Mouse (Mus musculus) liver, embryonic 11.5 days (tissue): ENCODE results near the gene Olfr1377. TPM values are rescaled to one million over a fixed set of nuclear protein-coding genes. Genes with fewer than 3 reads are reported as not detected.

Source experiments
- ATAC-seq: fragments of 200-750 bp; cut with Nextera tagmentation; replicated peaks from 2 replicates; pipeline ENCODE4 v1.8.0; 2017; ENCODE audit warnings: moderate number of reproducible peaks, mild to moderate bottlenecking, moderate TSS enrichment, moderate library complexity; ENCODE audit not compliant: low FRiP score
- DNase-seq: peaks from one replicate; pipeline ENCODE4 v3.0.0-alpha.2; 2017; ENCODE audit warnings: low spot score
- H3K27ac ChIP-seq: fragments of 300-500 bp; sonication (generic); 2 replicates; pipeline ENCODE4 v1.5.1; 2014; ENCODE audit warnings: mild to moderate bottlenecking, low read depth, low read length, control low read depth
- H3K27me3 ChIP-seq: fragments of 300-500 bp; sonication (generic); replicated peaks from 2 replicates; pipeline ENCODE4 v1.6.1; 2014; ENCODE audit warnings: low read length, mixed read lengths; ENCODE audit not compliant: control insufficient read depth, insufficient read depth
- H3K36me3 ChIP-seq: fragments of 300-500 bp; sonication (generic); 2 replicates; pipeline ENCODE4 v1.6.1; 2014; ENCODE audit warnings: mild to moderate bottlenecking, low read length, moderate library complexity, mixed read lengths; ENCODE audit not compliant: control insufficient read depth, insufficient read depth
- H3K4me1 ChIP-seq: fragments of 300-500 bp; sonication (generic); replicated peaks from 2 replicates; pipeline ENCODE4 v1.6.1; 2014; ENCODE audit warnings: low read length, mixed read lengths; ENCODE audit not compliant: control insufficient read depth, insufficient read depth
- H3K4me2 ChIP-seq: fragments of 300-500 bp; sonication (generic); 2 replicates; pipeline ENCODE4 v1.6.1; 2014; ENCODE audit warnings: mild to moderate bottlenecking, control low read depth, moderate library complexity
- H3K4me3 ChIP-seq: fragments of 300-500 bp; sonication (generic); 2 replicates; pipeline ENCODE4 v1.5.1; 2014; ENCODE audit warnings: low read depth, low read length, control low read depth
- H3K9ac ChIP-seq: fragments of 300-500 bp; sonication (generic); 2 replicates; pipeline ENCODE4 v1.6.1; 2014; ENCODE audit warnings: low read depth, low read length, control low read depth
- H3K9me3 ChIP-seq: fragments of 300-500 bp; sonication (generic); 2 replicates; pipeline ENCODE4 v1.6.1; 2016; ENCODE audit warnings: low read length, inconsistent platforms, mixed read lengths; ENCODE audit not compliant: control insufficient read depth
- WGBS: fragments of 180-500 bp; shearing (Covaris S2); extraction: QIAGEN DNeasy Blood & Tissue Kit; methylation state at CpG from one replicate; pipeline ENCODE4 v1.1.7; 2014; 5-methylcytosine and 5-hydroxymethylcytosine counted together
- polyA plus RNA-seq: library from polyadenylated mRNA; unstranded; fragments of >200 nt; fragmentation: Nextera tagmentation; extraction: Ambion mirVana; gene quantifications from 2 replicates; pipeline ENCODE4 v1.2.1, GENCODE M21; 2014

Olfr1377 gene
- not detected in 2 replicates for polyA plus RNA-seq

- Histone ChIP-seq H3K27me3 (no peaks in the 10 kb centered on the region), H3K36me3 (no peaks in the 10 kb centered on the region), H3K4me1 (no peaks in the 10 kb centered on the region), H3K27ac (no peak within 1 kb of the TSS), H3K4me2 (no peak within 1 kb of the TSS), H3K9ac (no peak within 1 kb of the TSS), H3K4me3 (no peak within 1 kb of the TSS), H3K9me3 (no peaks in the 10 kb centered on the region)
- no peak for DNase-seq
- WGBS: 66% methylated on average over 5 of the region's 5 CpGs
- no peak for ATAC-seq
These were observed at the start of gene Olfr1377 for GRCm38 (mm10) chr11:50981667-50982066. Olfr1377 (plus strand) TSS chr11:50981967.

- Histone ChIP-seq H3K9me3 (no peaks in the 10 kb centered on the region), H3K4me1 (peaks cover 6% of the 10 kb centered on the region; the same call in 1 of the 2 replicates), H3K27me3 (peaks cover 8% of the 10 kb centered on the region), H3K36me3 (no peaks in the 10 kb centered on the region), H3K9ac (no peak overlapping the region), H3K4me3 (no peak overlapping the region), H3K27ac (no peak overlapping the region), H3K4me2 (peak overlapping the region; percentile 98)
- ATAC-seq: peak; percentile 21; the same call in 1 of the 2 replicates
- no peak for DNase-seq
- WGBS: 61% methylated on average over 1 of the region's 1 CpGs
These were observed 49.7 kb upstream of the Olfr1377 start for GRCm38 (mm10) chr11:50932040-50932439.

- 67% methylated on average over 8 of the region's 8 CpGs for WGBS
- Histone ChIP-seq H3K9ac (no peak overlapping the region), H3K4me2 (no peak overlapping the region), H3K27me3 (no peaks in the 10 kb centered on the region), H3K4me3 (no peak overlapping the region), H3K27ac (no peak overlapping the region), H3K9me3 (no peaks in the 10 kb centered on the region), H3K36me3 (no peaks in the 10 kb centered on the region), H3K4me1 (no peaks in the 10 kb centered on the region)
- DNase-seq: no peak
- ATAC-seq: no peak
These were observed 43.3 kb upstream of the Olfr1377 start for GRCm38 (mm10) chr11:50938435-50938834.

- Histone ChIP-seq H3K27me3 (no peaks in the 10 kb centered on the region), H3K9ac (no peak overlapping the region), H3K27ac (no peak overlapping the region), H3K36me3 (no peaks in the 10 kb centered on the region), H3K4me2 (no peak overlapping the region), H3K9me3 (no peaks in the 10 kb centered on the region), H3K4me3 (no peak overlapping the region), H3K4me1 (no peaks in the 10 kb centered on the region)
- ATAC-seq: no peak
- 33% methylated on average over 14 of the region's 14 CpGs for WGBS
- DNase-seq: no peak
These were observed 42.0 kb upstream of the Olfr1377 start for GRCm38 (mm10) chr11:50939621-50940366.

GRCm38 (mm10) chr11:50942386-50942785, 39.4 kb upstream of the Olfr1377 start:
- 72% methylated on average over 12 of the region's 12 CpGs for WGBS

GRCm38 (mm10) chr11:50943506-50943905, 38.3 kb upstream of the Olfr1377 start, which contains the start of gene 4933414I15Rik:
4933414I15Rik (minus strand) TSS chr11:50943765.
- H3K9me3 ChIP-seq: no peaks in the 10 kb centered on the region

More at GRCm38 (mm10) chr11:50942386-50942785, 39.4 kb upstream of the Olfr1377 start:
- H3K9ac ChIP-seq: no peak overlapping the region
- DNase-seq (no peak), ATAC-seq (no peak)
- no peaks in the 10 kb centered on the region for H3K27me3 ChIP-seq
- no peak overlapping the region for H3K4me2 ChIP-seq
- H3K27ac ChIP-seq: no peak overlapping the region
- no peaks in the 10 kb centered on the region for H3K4me1 ChIP-seq
- H3K36me3 ChIP-seq: no peaks in the 10 kb centered on the region
- H3K9me3 ChIP-seq: no peaks in the 10 kb centered on the region
- no peak overlapping the region for H3K4me3 ChIP-seq

GRCm38 (mm10) chr11:50952290-50952689, 29.5 kb upstream of the Olfr1377 start:
- WGBS: 61% methylated on average over 14 of the region's 14 CpGs
- no peak for DNase-seq
- Histone ChIP-seq H3K9ac (no peak overlapping the region), H3K27me3 (no peaks in the 10 kb centered on the region), H3K4me3 (no peak overlapping the region), H3K27ac (no peak overlapping the region), H3K4me2 (no peak overlapping the region), H3K4me1 (no peaks in the 10 kb centered on the region), H3K36me3 (no peaks in the 10 kb centered on the region), H3K9me3 (no peaks in the 10 kb centered on the region)
- ATAC-seq: no peak

More at GRCm38 (mm10) chr11:50943506-50943905, 38.3 kb upstream of the Olfr1377 start, which contains the start of gene 4933414I15Rik:
- Histone ChIP-seq H3K4me3 (no peak within 1 kb of the TSS), H3K27ac (no peak within 1 kb of the TSS), H3K4me2 (no peak within 1 kb of the TSS), H3K4me1 (no peaks in the 10 kb centered on the region), H3K36me3 (no peaks in the 10 kb centered on the region), H3K27me3 (no peaks in the 10 kb centered on the region), H3K9ac (no peak within 1 kb of the TSS)
- WGBS: 74% methylated on average over 14 of the region's 14 CpGs
- ATAC-seq (no peak), DNase-seq (no peak)

DNA sequence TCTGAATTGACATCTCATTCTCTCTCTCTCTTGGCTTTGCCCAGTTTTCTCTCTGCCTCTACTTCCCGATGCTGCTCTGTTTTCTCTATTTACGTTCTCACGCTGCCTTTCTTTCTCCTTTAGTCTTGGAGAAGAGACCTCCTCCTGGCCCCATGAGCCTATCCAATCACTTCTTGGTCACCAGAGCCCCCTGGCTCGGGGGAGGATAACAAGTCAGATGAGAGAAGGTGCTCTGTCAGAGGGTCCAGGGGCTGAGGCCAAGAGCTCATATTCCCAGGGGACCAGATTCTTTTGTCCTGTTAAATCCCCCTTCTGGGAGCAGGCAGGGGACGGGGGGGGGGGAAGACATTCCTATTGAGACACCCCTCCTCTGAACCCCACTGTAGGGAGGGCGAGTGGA, 28.1 kb upstream of the Olfr1377 start, which contains the start of gene Prop1:
Prop1 (minus strand) TSS at position 101 of the 400 bp plus-strand sequence.
- Histone ChIP-seq H3K9me3 (no peaks in the 10 kb centered on the region), H3K4me2 (no peak within 1 kb of the TSS), H3K36me3 (no peaks in the 10 kb centered on the region), H3K27me3 (no peaks in the 10 kb centered on the region), H3K4me1 (no peaks in the 10 kb centered on the region), H3K9ac (no peak within 1 kb of the TSS), H3K27ac (no peak within 1 kb of the TSS), H3K4me3 (no peak within 1 kb of the TSS)
- 73% methylated on average over 6 of the region's 6 CpGs for WGBS
- ATAC-seq (no peak), DNase-seq (no peak)

DNA sequence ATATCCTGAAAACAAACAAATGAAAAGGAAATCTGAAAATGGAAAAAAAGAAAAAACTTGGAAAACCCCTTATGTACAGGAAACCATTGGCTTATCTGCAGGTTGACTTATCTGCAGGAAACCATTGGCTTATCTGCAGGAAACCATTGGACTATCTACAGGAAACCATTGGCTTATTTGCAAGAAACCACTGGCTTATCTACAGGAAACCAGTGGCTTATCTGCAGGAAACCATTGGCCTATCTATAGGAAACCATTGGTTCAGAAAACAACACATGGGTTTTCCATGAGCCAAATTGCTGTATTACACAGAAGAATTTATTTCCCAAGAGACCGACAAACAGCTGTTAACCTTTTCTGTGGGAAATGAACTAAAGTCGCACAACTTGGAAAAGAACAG, 16.9 kb upstream of the Olfr1377 start:
- Histone ChIP-seq H3K9ac (no peak overlapping the region), H3K4me3 (no peak overlapping the region), H3K4me1 (no peaks in the 10 kb centered on the region), H3K27ac (no peak overlapping the region), H3K4me2 (no peak overlapping the region), H3K27me3 (no peaks in the 10 kb centered on the region), H3K36me3 (no peaks in the 10 kb centered on the region), H3K9me3 (no peaks in the 10 kb centered on the region)
- 47% methylated on average over 2 of the region's 2 CpGs for WGBS
- no peak for DNase-seq
- no peak for ATAC-seq
